Mouse (Mus musculus) stomach, embryonic 15.5 days (tissue): ENCODE measurements around the gene Gm49342. TPM values are rescaled to one million over a fixed set of nuclear protein-coding genes. Genes with fewer than 3 reads are reported as not detected.
"Not testable (repeated sequence)": the region's sequence is repeated elsewhere in the genome, so short reads cannot be mapped to it uniquely, and the experiment has no call there.

Source experiments
- ATAC-seq: fragments of 200-750 bp; cut with Nextera tagmentation; 2 replicates; pipeline ENCODE4 v1.8.0; 2017; ENCODE audit warnings: low read depth, moderate number of reproducible peaks, moderate TSS enrichment; ENCODE audit not compliant: insufficient read depth, low FRiP score
- H3K27ac ChIP-seq: fragments of 300-500 bp; sonication (generic); 2 replicates; pipeline ENCODE4 v1.5.1; 2015; ENCODE audit warnings: mild to moderate bottlenecking, inconsistent platforms
- H3K27me3 ChIP-seq: fragments of 300-500 bp; sonication (generic); replicated peaks from 2 replicates; pipeline ENCODE4 v1.6.1; 2015; ENCODE audit warnings: inconsistent platforms
- H3K36me3 ChIP-seq: fragments of 300-500 bp; sonication (generic); 2 replicates; pipeline ENCODE4 v1.6.1; 2015; ENCODE audit warnings: inconsistent platforms
- H3K4me1 ChIP-seq: fragments of 300-500 bp; sonication (generic); 2 replicates; pipeline ENCODE4 v1.6.1; 2015; ENCODE audit warnings: inconsistent platforms
- H3K4me2 ChIP-seq: fragments of 300-500 bp; sonication (generic); 2 replicates; pipeline ENCODE4 v1.6.1; 2015; ENCODE audit warnings: mild to moderate bottlenecking, inconsistent platforms
- H3K4me3 ChIP-seq: fragments of 300-500 bp; sonication (generic); replicated peaks from 2 replicates; pipeline ENCODE4 v1.5.1; 2015; ENCODE audit warnings: inconsistent platforms
- H3K9ac ChIP-seq: fragments of 300-500 bp; sonication (generic); 2 replicates; pipeline ENCODE4 v1.6.1; 2015; ENCODE audit warnings: inconsistent platforms
- H3K9me3 ChIP-seq: fragments of 300-500 bp; sonication (generic); 2 replicates; pipeline ENCODE4 v1.6.1; 2016; ENCODE audit warnings: inconsistent platforms
- WGBS: fragments of 180-500 bp; shearing (Covaris S2); methylation state at CpG from one replicate; pipeline ENCODE4 v1.1.7; 2015; 5-methylcytosine and 5-hydroxymethylcytosine counted together
- polyA plus RNA-seq: library from polyadenylated mRNA; unstranded; fragments of >200 nt; fragmentation: Nextera tagmentation; extraction: Ambion mirVana; gene quantifications from 2 replicates; pipeline ENCODE4 v1.2.1, GENCODE M21; 2015

Gm49342 gene
- polyA plus RNA-seq, 1 experiment from 2014 or later, result not detected

GRCm38 (mm10) chr14:50938940-50939339, 5.4 kb upstream of the Gm49342 start:
- Histone ChIP-seq H3K4me1 (no peaks in the 10 kb centered on the region), H3K27me3 (no peaks in the 10 kb centered on the region), H3K4me2 (no peak overlapping the region), H3K9ac (no peak overlapping the region), H3K27ac (no peak overlapping the region), H3K36me3 (no peaks in the 10 kb centered on the region), H3K4me3 (no peak overlapping the region), H3K9me3 (no peaks in the 10 kb centered on the region)
- 31% methylated on average over 2 of the region's 2 CpGs for WGBS
- ATAC-seq, result no peak

GRCm38 (mm10) chr14:50944668-50945033, 334 bp downstream of the Gm49342 start:
- under 1% methylated on average over 15 of the region's 15 CpGs for WGBS
- peak overlapping the region; percentile 26; the same call in 1 of the 2 replicates for H3K9ac ChIP-seq
- peak overlapping the region; percentile 92 for H3K27ac ChIP-seq
- not testable (repeated sequence) for H3K27me3 ChIP-seq, H3K9me3 ChIP-seq, H3K4me1 ChIP-seq, H3K36me3 ChIP-seq
- H3K4me2 ChIP-seq, result peak overlapping the region; percentile 60
- peak overlapping the region; percentile 54 for H3K4me3 ChIP-seq
- peak; percentile 91 for ATAC-seq

- not testable (repeated sequence) for H3K9ac ChIP-seq, H3K27me3 ChIP-seq, H3K9me3 ChIP-seq, ATAC-seq, H3K36me3 ChIP-seq, H3K4me1 ChIP-seq
- peak overlapping the region; percentile 60 for H3K4me2 ChIP-seq
- 9% methylated on average over 6 of the region's 6 CpGs for WGBS
- peak overlapping the region; percentile 54 for H3K4me3 ChIP-seq
- peak overlapping the region; percentile 92; the same call in 1 of the 2 replicates for H3K27ac ChIP-seq
These were observed 764 bp downstream of the Gm49342 start for GRCm38 (mm10) chr14:50945081-50945480.

GRCm38 (mm10) chr14:50945526-50945925, 1.2 kb downstream of the Gm49342 start:
- WGBS, result 28% methylated on average over 3 of the region's 3 CpGs
- not testable (repeated sequence) for H3K9ac ChIP-seq

GRCm38 (mm10) chr14:50955487-50955886, 11.2 kb downstream of the Gm49342 start:
- Histone ChIP-seq H3K27me3 (no peaks in the 10 kb centered on the region), H3K9ac (no peak overlapping the region), H3K4me2 (no peak overlapping the region), H3K9me3 (no peaks in the 10 kb centered on the region), H3K27ac (no peak overlapping the region), H3K36me3 (no peaks in the 10 kb centered on the region; the same call in 1 of the 2 replicates), H3K4me3 (no peak overlapping the region), H3K4me1 (0 out of 2 replicates have a peak, but pooled peaks cover 2% of the 10 kb centered on the region)
- ATAC-seq, result no peak
- WGBS, result 84% methylated on average over 10 of the region's 10 CpGs

More at GRCm38 (mm10) chr14:50945526-50945925, 1.2 kb downstream of the Gm49342 start:
- not testable (repeated sequence) for H3K36me3 ChIP-seq, H3K27ac ChIP-seq, H3K4me1 ChIP-seq, H3K27me3 ChIP-seq, H3K9me3 ChIP-seq, ATAC-seq
- Histone ChIP-seq H3K4me2 (peak overlapping the region; percentile 60), H3K4me3 (peak overlapping the region; percentile 54)

GRCm38 (mm10) chr14:50955942-50956508, 11.7 kb downstream of the Gm49342 start, which contains the start of gene Pnp2:
TSS of gene Pnp2 (plus strand) at chr14:50955992.
- H3K4me3 ChIP-seq, result 0 out of 2 replicates have a peak within 1 kb of the TSS, but pooled peaks have one; percentile 2
- H3K9me3 ChIP-seq, H3K36me3 ChIP-seq, H3K27me3 ChIP-seq, H3K9ac ChIP-seq, H3K4me1 ChIP-seq, H3K27ac ChIP-seq: not testable (repeated sequence)
- H3K4me2 ChIP-seq, result peak within 1 kb of the TSS; percentile 42
- 7% methylated on average over 19 of the region's 19 CpGs for WGBS
- ATAC-seq, result peak; percentile 86

GRCm38 (mm10) chr14:50956724-50957123, 12.4 kb downstream of the Gm49342 start:
- H3K27ac ChIP-seq, H3K27me3 ChIP-seq, H3K9me3 ChIP-seq, H3K36me3 ChIP-seq, ATAC-seq, H3K4me1 ChIP-seq, H3K9ac ChIP-seq, H3K4me3 ChIP-seq, H3K4me2 ChIP-seq: not testable (repeated sequence)
- 84% methylated on average over 6 of the region's 6 CpGs for WGBS

- not testable (repeated sequence) for H3K36me3 ChIP-seq, H3K9me3 ChIP-seq, H3K4me2 ChIP-seq, H3K4me3 ChIP-seq, H3K4me1 ChIP-seq, H3K9ac ChIP-seq, ATAC-seq, H3K27ac ChIP-seq, H3K27me3 ChIP-seq
- 56% methylated on average over 3 of the region's 3 CpGs for WGBS
These were observed 12.8 kb downstream of the Gm49342 start for GRCm38 (mm10) chr14:50957146-50957545.

GRCm38 (mm10) chr14:50958289-50958995, 14.1 kb downstream of the Gm49342 start:
- H3K9me3 ChIP-seq, H3K27ac ChIP-seq, H3K36me3 ChIP-seq, H3K27me3 ChIP-seq, H3K4me3 ChIP-seq, H3K4me2 ChIP-seq, H3K9ac ChIP-seq, H3K4me1 ChIP-seq: not testable (repeated sequence)
- WGBS, result 88% methylated on average over 5 of the region's 5 CpGs
- peak; percentile 36; the same call in 1 of the 2 replicates for ATAC-seq

GRCm38 (mm10) chr14:50968216-50968980, 24.1 kb downstream of the Gm49342 start:
- Histone ChIP-seq H3K9ac (no peak overlapping the region), H3K4me3 (no peak overlapping the region), H3K36me3 (no peaks in the 10 kb centered on the region), H3K9me3 (no peaks in the 10 kb centered on the region), H3K27me3 (no peaks in the 10 kb centered on the region), H3K4me1 (no peaks in the 10 kb centered on the region), H3K4me2 (no peak overlapping the region), H3K27ac (no peak overlapping the region)
- WGBS, result 84% methylated on average over 5 of the region's 5 CpGs
- no peak for ATAC-seq

- no peaks in the 10 kb centered on the region for H3K9me3 ChIP-seq
- no peaks in the 10 kb centered on the region for H3K4me1 ChIP-seq
- no peak overlapping the region for H3K4me3 ChIP-seq
- WGBS, result 36% methylated on average over 1 of the region's 1 CpGs
- no peaks in the 10 kb centered on the region for H3K27me3 ChIP-seq
- H3K27ac ChIP-seq, result no peak overlapping the region
- H3K9ac ChIP-seq, result no peak overlapping the region
- no peaks in the 10 kb centered on the region for H3K36me3 ChIP-seq
- H3K4me2 ChIP-seq, result no peak overlapping the region
- no peak for ATAC-seq
These were observed 24.7 kb downstream of the Gm49342 start for GRCm38 (mm10) chr14:50969041-50969440.
